Mouse (Mus musculus) MEL (cell line): Measurements from ENCODE around the gene Scrn3. TPM values are rescaled to one million over a fixed set of nuclear protein-coding genes. Genes with fewer than 3 reads are reported as not detected.
A peak's percentile ranks its signal among the peaks of the same experiment; 100 is the strongest.

Source experiments
- DNase-seq: peaks from one replicate; pipeline ENCODE4 v3.0.0; 2011; ENCODE audit warnings: low read depth, low spot score
- H3K27ac ChIP-seq: 2 replicates; pipeline ENCODE4 v1.5.1; 2012; ENCODE audit warnings: low read depth, mild to moderate bottlenecking, control low read depth, low read length, moderate library complexity; ENCODE audit not compliant: control insufficient read depth
- H3K27me3 ChIP-seq, 2 experiments: fragments of 150-350 bp in 1 of 2; sonication (generic) in 1 of 2; 2 replicates each; pipeline ENCODE4 v1.6.1; 2012; ENCODE audit warnings: low read length in 2 of 2, mild to moderate bottlenecking in 2 of 2, improper control_type of control experiment in 1 of 2, moderate library complexity in 1 of 2; ENCODE audit not compliant: insufficient read depth in 2 of 2, control insufficient read depth in 1 of 2
- H3K36me3 ChIP-seq, 2 experiments: 2 replicates each; pipeline ENCODE4 v1.6.1; 2012 to 2014; ENCODE audit warnings: low read length in 2 of 2, improper control_type of control experiment in 1 of 2, inconsistent platforms in 1 of 2, mild to moderate bottlenecking in 1 of 2; ENCODE audit not compliant: insufficient read depth in 2 of 2, control insufficient read depth in 1 of 2
- H3K4me1 ChIP-seq, 2 experiments: fragments of 150-350 bp in 1 of 2; sonication (generic) in 1 of 2; 2 replicates each; pipeline ENCODE4 v1.6.1; 2012; ENCODE audit warnings: low read length in 2 of 2, improper control_type of control experiment in 1 of 2, mild to moderate bottlenecking in 1 of 2; ENCODE audit not compliant: insufficient read depth in 2 of 2, control insufficient read depth in 1 of 2
- H3K4me3 ChIP-seq, 2 experiments: fragments of 150-350 bp in 1 of 2; sonication (generic) in 1 of 2; 2 replicates each; pipeline ENCODE4 v1.5.1; 2012; ENCODE audit warnings: low read depth in 2 of 2, low read length in 2 of 2, mild to moderate bottlenecking in 2 of 2, moderate library complexity in 2 of 2, control low read depth in 1 of 2, improper control_type of control experiment in 1 of 2; ENCODE audit not compliant: control insufficient read depth in 1 of 2, insufficient read depth in 1 of 2
- H3K79me2 ChIP-seq: 2 replicates; pipeline ENCODE4 v1.6.1; 2012; ENCODE audit warnings: mild to moderate bottlenecking, low read length, moderate library complexity; ENCODE audit not compliant: control insufficient read depth, poor library complexity, insufficient read depth
- H3K9ac ChIP-seq: 2 replicates; pipeline ENCODE4 v1.6.1; 2012; ENCODE audit warnings: low read depth, mild to moderate bottlenecking, control low read depth, low read length, moderate library complexity; ENCODE audit not compliant: control insufficient read depth, poor library complexity, severe bottlenecking
- H3K9me3 ChIP-seq: fragments of 150-350 bp; sonication (generic); replicated peaks from 2 replicates; pipeline ENCODE4 v1.6.1; 2012; ENCODE audit warnings: mild to moderate bottlenecking, low read length, improper control_type of control experiment, moderate library complexity; ENCODE audit not compliant: insufficient read depth
- CHD1 ChIP-seq: IDR thresholded peaks from 2 replicates; pipeline ENCODE4 v1.6.1; 2012; ENCODE audit warnings: low read depth, mild to moderate bottlenecking, inconsistent platforms, low read length, improper control_type of control experiment
- CTCF ChIP-seq, 3 experiments: IDR thresholded peaks in 2 of 3; conservative IDR thresholded peaks in 1 of 3; 2 replicates each; pipeline ENCODE4 v1.5.1; 2011 to 2012; ENCODE audit warnings: low read length in 3 of 3, low read depth in 2 of 3, mild to moderate bottlenecking in 2 of 3, improper control_type of control experiment in 1 of 3, inconsistent platforms in 1 of 3, mixed read lengths in 1 of 3, moderate library complexity in 1 of 3; ENCODE audit not compliant: control insufficient read depth in 1 of 3, insufficient read depth in 1 of 3, poor library complexity in 1 of 3, severe bottlenecking in 1 of 3
- E2F4 ChIP-seq: IDR thresholded peaks from 2 replicates; pipeline ENCODE4 v1.6.1; 2011; ENCODE audit warnings: low read depth, low read length, improper control_type of control experiment, borderline replicate concordance
- ETS1 ChIP-seq: IDR thresholded peaks from 2 replicates; pipeline ENCODE4 v1.6.1; 2012; ENCODE audit warnings: low read depth, mild to moderate bottlenecking, inconsistent platforms, low read length, improper control_type of control experiment, moderate library complexity
- GATA1 ChIP-seq: IDR thresholded peaks from 2 replicates; pipeline ENCODE4 v1.6.1; 2011; ENCODE audit warnings: low read depth, low read length, improper control_type of control experiment
- MAFK ChIP-seq: IDR thresholded peaks from 2 replicates; pipeline ENCODE4 v1.6.1; 2011; ENCODE audit warnings: low read depth, mild to moderate bottlenecking, low read length, improper control_type of control experiment, borderline replicate concordance
- MAX ChIP-seq: IDR thresholded peaks from 2 replicates; pipeline ENCODE4 v1.6.1; 2011; ENCODE audit warnings: low read length, improper control_type of control experiment
- MEF2A ChIP-seq: IDR thresholded peaks from 2 replicates; pipeline ENCODE4 v1.6.1; 2014; ENCODE audit warnings: low read depth, mild to moderate bottlenecking, inconsistent platforms, low read length, improper control_type of control experiment; ENCODE audit not compliant: poor library complexity, insufficient replicate concordance, severe bottlenecking; ENCODE audit errors: extremely low read depth
- MYC ChIP-seq: IDR thresholded peaks from 2 replicates; pipeline ENCODE4 v1.6.1; 2011; ENCODE audit warnings: low read depth, mild to moderate bottlenecking, low read length, improper control_type of control experiment, moderate library complexity
- NELFE ChIP-seq: IDR thresholded peaks from 2 replicates; pipeline ENCODE4 v1.6.1; 2011; ENCODE audit warnings: low read depth, low read length, improper control_type of control experiment
- POLR2A ChIP-seq, 2 experiments: IDR thresholded peaks; 2 replicates each; pipeline ENCODE4 v1.6.1; 2011 to 2012; ENCODE audit warnings: low read length in 2 of 2, mild to moderate bottlenecking in 2 of 2, control low read depth in 1 of 2, improper control_type of control experiment in 1 of 2, low read depth in 1 of 2, moderate library complexity in 1 of 2; ENCODE audit not compliant: control insufficient read depth in 1 of 2, insufficient read depth in 1 of 2, poor library complexity in 1 of 2
- RAD21 ChIP-seq: IDR thresholded peaks from 2 replicates; pipeline ENCODE4 v1.6.1; 2011; ENCODE audit warnings: mild to moderate bottlenecking, low read depth, low read length, improper control_type of control experiment
- RCOR1 ChIP-seq: IDR thresholded peaks from 2 replicates; pipeline ENCODE4 v1.6.1; 2012; ENCODE audit warnings: low read depth, mild to moderate bottlenecking, inconsistent platforms, low read length, improper control_type of control experiment
- SIN3A ChIP-seq: IDR thresholded peaks from 2 replicates; pipeline ENCODE4 v1.6.1; 2012; ENCODE audit warnings: low read length, improper control_type of control experiment, inconsistent platforms
- SMC3 ChIP-seq: IDR thresholded peaks from 2 replicates; pipeline ENCODE4 v1.6.1; 2011; ENCODE audit warnings: low read depth, low read length, improper control_type of control experiment
- USF1 ChIP-seq: IDR thresholded peaks from 2 replicates; pipeline ENCODE4 v1.6.1; 2014; ENCODE audit warnings: low read depth, mild to moderate bottlenecking, inconsistent platforms, low read length, improper control_type of control experiment, moderate library complexity
- USF2 ChIP-seq, 2 experiments: IDR thresholded peaks; 2 replicates each; pipeline ENCODE4 v1.6.1; 2011 to 2012; ENCODE audit warnings: improper control_type of control experiment in 2 of 2, low read length in 2 of 2, borderline replicate concordance in 1 of 2, inconsistent platforms in 1 of 2, low read depth in 1 of 2, mild to moderate bottlenecking in 1 of 2; ENCODE audit not compliant: insufficient read depth in 1 of 2
- ZC3H11A ChIP-seq: IDR thresholded peaks from 2 replicates; pipeline ENCODE4 v1.6.1; 2012; ENCODE audit warnings: low read depth, mild to moderate bottlenecking, inconsistent platforms, low read length, improper control_type of control experiment
- ZKSCAN1 ChIP-seq: IDR thresholded peaks from 2 replicates; pipeline ENCODE4 v1.6.1; 2012; ENCODE audit warnings: low read depth, mild to moderate bottlenecking, inconsistent platforms, low read length, improper control_type of control experiment, moderate library complexity
- ZMIZ1 ChIP-seq: IDR thresholded peaks from 2 replicates; pipeline ENCODE4 v1.6.1; 2012; ENCODE audit warnings: low read depth, mild to moderate bottlenecking, inconsistent platforms, low read length, improper control_type of control experiment, moderate library complexity
- ZNF384 ChIP-seq: IDR thresholded peaks from 2 replicates; pipeline ENCODE4 v1.6.1; 2012; ENCODE audit warnings: low read depth, mild to moderate bottlenecking, inconsistent platforms, low read length, improper control_type of control experiment
- polyA plus RNA-seq, 2 experiments: library from polyadenylated mRNA; stranded (reverse) in 1 of 2; unstranded in 1 of 2; fragments of >175 nt in 1 of 2; fragments of >200 nt in 1 of 2; gene quantifications; 2 replicates each; pipeline versions ENCODE4 v1.2.1 to v1.2.4; 2012; ENCODE audit warnings: low replicate concordance in 2 of 2, low read depth in 1 of 2; ENCODE audit not compliant: insufficient read length in 2 of 2, insufficient read depth in 1 of 2, missing spikeins in 1 of 2
- total RNA-seq: library from RNA; depleted of rRNA; stranded (reverse); fragments of 300-350 nt; gene quantifications from 2 replicates; pipeline ENCODE4 v1.2.3, GENCODE M21; 2012

The Scrn3 gene
- total and polyA plus RNA-seq, 3 experiments: 3.2 to 7.7 TPM; not detected in 1

- no peaks in the 10 kb centered on the region for H3K27me3 ChIP-seq
- 0 out of 4 replicates have a peak, but pooled peaks cover 0 to 2% of the 10 kb centered on the region in 2 experiments for H3K36me3 ChIP-seq
- no peak overlapping the region; the same call in 1 of the 2 replicates for H3K27ac ChIP-seq
- no peaks in the 10 kb centered on the region for H3K79me2 ChIP-seq
- H3K4me1 ChIP-seq: no peaks in the 10 kb centered on the region
- peak overlapping the region; percentile 74 for H3K9ac ChIP-seq
- no peaks in the 10 kb centered on the region for H3K9me3 ChIP-seq
- peak; percentile 87 for DNase-seq
- H3K4me3 ChIP-seq: peak overlapping the region; percentile 86 to 89
- TF ChIP-seq RAD21 (peak; percentile 93), MAFK (no peak), SMC3 (peak; percentile 75), ZNF384 (peak; percentile 63), MYC (no peak), USF1 (no peak), MEF2A (no peak), ETS1 (no peak), MAX (no peak), CTCF (IDR thresholded peaks at IDR 0.05 in 2 of 3, conservative IDR thresholded peaks at IDR 0.05 in 1 of 3; ENCODE audit: control insufficient read depth in 1 of 3, insufficient read depth in 1 of 3, low read depth in 2 of 3, low read length in 3 of 3, poor library complexity in 1 of 3, severe bottlenecking in 1 of 3) (peak; percentile 56 to 86 (median 84)), RCOR1 (no peak), SIN3A (peak; percentile 62), ZC3H11A (peak; percentile 77), USF2 (IDR thresholded peaks at IDR 0.05; ENCODE audit: borderline replicate concordance in 1 of 2, insufficient read depth in 1 of 2, low read depth in 1 of 2, low read length in 2 of 2) (no peak)
These were observed 34.1 kb upstream of the Scrn3 start for GRCm38 (mm10) chr2:73278131-73278854.

- Histone ChIP-seq H3K36me3 (0 out of 4 replicates have a peak, but pooled peaks cover 0 to 2% of the 10 kb centered on the region in 2 experiments), H3K27ac (no peak overlapping the region; the same call in 1 of the 2 replicates), H3K27me3 (no peaks in the 10 kb centered on the region), H3K9me3 (no peaks in the 10 kb centered on the region), H3K4me3 (peak overlapping the region; percentile 54 to 63), H3K4me1 (no peaks in the 10 kb centered on the region), H3K9ac (peak overlapping the region; percentile 57), H3K79me2 (no peaks in the 10 kb centered on the region)
- DNase-seq: no peak
- TF ChIP-seq POLR2A (IDR thresholded peaks at IDR 0.05; ENCODE audit: control insufficient read depth in 1 of 2, insufficient read depth in 1 of 2, low read depth in 1 of 2, low read length in 2 of 2, poor library complexity in 1 of 2) (no peak), E2F4 (no peak), SMC3 (no peak), CHD1 (no peak), MAFK (no peak), ZMIZ1 (no peak), ZKSCAN1 (no peak), NELFE (no peak), GATA1 (no peak), SIN3A (no peak)
- TF ChIP-seq, all 39 proteins: peak for 0
These were observed 33.5 kb upstream of the Scrn3 start for GRCm38 (mm10) chr2:73278869-73279268.
